Mouse (Mus musculus): ENCODE measurements around the gene Gm21958. TPM values are rescaled to one million over a fixed set of nuclear protein-coding genes. Genes with fewer than 3 reads are reported as not detected.

Gm21958 gene
- polyA plus RNA-seq, 1 experiment from 2014 or later, result 0.56 TPM

DNA sequence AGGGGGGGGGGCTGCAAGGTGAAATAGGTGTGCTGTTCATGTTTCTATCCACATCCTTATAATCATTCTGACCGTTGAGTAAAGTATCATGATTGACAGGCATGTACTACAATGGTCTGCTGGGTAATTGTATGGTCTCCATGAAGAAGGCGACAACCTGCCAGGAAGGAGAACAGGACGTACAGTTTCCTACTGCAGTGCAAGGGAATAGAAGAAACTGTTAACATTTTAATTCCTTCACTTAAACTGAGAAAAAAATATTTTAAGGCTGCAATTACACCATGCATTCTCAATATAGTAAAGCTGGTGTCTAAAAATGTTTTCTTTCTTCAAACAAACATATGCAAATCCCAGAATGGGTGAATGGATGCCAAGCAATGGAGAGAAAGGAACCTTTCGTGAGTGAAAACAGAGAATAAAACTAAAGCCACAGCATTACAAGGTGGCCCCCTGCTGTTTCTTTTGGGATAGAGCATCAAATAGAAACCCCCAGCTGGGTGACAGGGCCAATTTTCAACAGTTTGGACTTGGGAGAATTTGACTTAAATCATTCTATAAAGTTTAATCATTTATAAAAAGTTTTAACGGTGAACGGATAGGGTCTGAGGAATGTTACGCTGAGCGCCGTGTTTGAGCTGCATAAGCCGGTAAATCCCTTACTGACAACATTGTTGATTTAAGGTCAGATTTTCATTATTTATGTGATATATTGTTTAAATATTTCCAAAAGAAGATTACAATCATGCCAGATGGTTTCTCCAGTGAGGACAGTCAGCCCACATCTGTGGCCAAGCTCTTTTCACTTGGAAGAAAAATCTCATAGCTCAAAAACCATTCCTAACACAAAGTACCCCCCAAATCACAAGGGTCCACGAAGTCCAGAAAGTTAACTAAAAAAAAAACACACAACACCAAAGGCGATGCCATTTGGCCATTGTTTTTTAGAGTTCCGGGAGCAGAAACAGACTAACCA lies 41.3 kb downstream of the Gm21958 start:
- no peak overlapping the region for H3K4me2 ChIP-seq (replicated peaks)
- ATAC-seq (replicated peaks), result peak; percentile 71
- H3K9ac ChIP-seq (replicated peaks), result no peak overlapping the region
- no peak overlapping the region for H3K27ac ChIP-seq (replicated peaks)
- H3K4me1 ChIP-seq, result peaks cover 3% of the 10 kb centered on the region; the same call in 1 of the 2 replicates
- H3K9me3 ChIP-seq, result no peaks in the 10 kb centered on the region
- H3K4me3 ChIP-seq, result no peak overlapping the region
- no peaks in the 10 kb centered on the region for H3K36me3 ChIP-seq
- H3K27me3 ChIP-seq, result no peaks in the 10 kb centered on the region
- 37% methylated on average over 13 of the region's 13 CpGs for WGBS

DNA sequence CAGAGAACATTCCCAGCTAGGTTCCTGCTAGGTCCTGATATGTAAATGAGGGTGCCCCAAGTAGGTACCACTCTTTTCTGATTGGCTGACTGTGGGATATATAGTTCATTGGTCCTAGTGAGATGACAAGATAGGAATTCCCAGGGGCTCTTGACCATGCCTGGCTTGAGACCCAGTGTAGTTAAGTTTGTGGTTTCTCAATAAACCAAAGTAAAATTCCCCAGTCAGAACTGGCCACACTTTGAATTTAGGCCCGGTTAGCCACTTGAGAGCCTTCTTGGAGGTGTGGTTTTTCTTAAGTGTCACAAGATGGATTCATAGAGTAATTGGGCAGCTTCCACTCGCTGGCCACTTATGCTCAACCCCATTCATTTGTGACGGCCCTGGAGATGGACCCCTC lies 42.0 kb downstream of the Gm21958 start:
- H3K36me3 ChIP-seq, result no peaks in the 10 kb centered on the region
- no peak overlapping the region for H3K4me2 ChIP-seq (replicated peaks)
- no peaks in the 10 kb centered on the region for H3K9me3 ChIP-seq
- peak; percentile 29; the same call in 1 of the 2 replicates for ATAC-seq (replicated peaks)
- no peak overlapping the region for H3K27ac ChIP-seq (replicated peaks)
- H3K4me3 ChIP-seq, result no peak overlapping the region
- H3K4me1 ChIP-seq, result peaks cover 3% of the 10 kb centered on the region; the same call in 1 of the 2 replicates
- 60% methylated on average over 3 of the region's 3 CpGs for WGBS
- no peaks in the 10 kb centered on the region for H3K27me3 ChIP-seq
- H3K9ac ChIP-seq (replicated peaks), result no peak overlapping the region

DNA sequence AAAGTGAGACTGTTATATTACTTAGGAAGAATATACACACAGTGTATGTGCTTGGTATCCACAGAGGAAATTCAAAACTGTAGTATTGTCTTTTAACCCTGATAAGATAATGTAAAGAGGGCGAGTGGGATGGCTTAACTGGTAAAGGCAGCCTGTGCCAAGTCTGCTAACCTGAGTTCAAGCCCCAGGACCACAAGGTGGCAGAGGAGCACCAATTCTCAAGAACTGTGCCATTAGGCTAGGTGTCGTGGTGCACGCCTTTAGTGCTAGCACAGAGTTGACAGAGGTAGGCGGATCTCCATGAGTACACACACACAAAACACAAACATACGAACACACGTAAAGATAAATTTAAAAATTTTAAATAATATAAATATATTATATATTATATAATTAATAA lies 44.6 kb downstream of the Gm21958 start:
- Histone ChIP-seq H3K4me1 (peaks cover 3% of the 10 kb centered on the region; the same call in 1 of the 2 replicates), H3K9me3 (no peaks in the 10 kb centered on the region), H3K36me3 (no peaks in the 10 kb centered on the region), H3K4me2 (replicated peaks) (no peak overlapping the region), H3K27me3 (no peaks in the 10 kb centered on the region), H3K9ac (replicated peaks) (no peak overlapping the region), H3K4me3 (no peak overlapping the region), H3K27ac (replicated peaks) (no peak overlapping the region)
- WGBS, result 87% methylated on average over 6 of the region's 6 CpGs
- no peak for ATAC-seq (replicated peaks)

DNA sequence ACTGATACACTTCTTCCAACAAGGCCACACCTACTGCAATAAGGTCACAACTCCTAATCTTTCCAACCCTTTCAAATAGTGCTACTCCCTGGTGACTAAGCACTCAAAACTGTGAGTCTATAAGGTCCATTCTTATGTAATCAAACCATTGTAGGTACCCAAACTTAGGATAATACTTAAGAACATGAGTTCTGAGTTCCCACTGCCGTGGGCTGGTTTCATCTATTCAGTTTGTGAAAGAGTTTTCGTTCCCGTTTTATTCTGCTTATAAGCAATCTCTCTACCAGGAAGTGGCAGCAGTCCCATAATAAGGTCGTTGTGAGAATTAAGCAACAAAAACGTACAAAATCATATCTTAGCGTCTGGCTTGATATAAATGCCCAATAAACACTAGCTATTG lies 45.4 kb downstream of the Gm21958 start:
- no peaks in the 10 kb centered on the region for H3K27me3 ChIP-seq
- H3K36me3 ChIP-seq, result no peaks in the 10 kb centered on the region
- no peak overlapping the region for H3K4me3 ChIP-seq
- no peak overlapping the region for H3K9ac ChIP-seq (replicated peaks)
- H3K4me2 ChIP-seq (replicated peaks), result no peak overlapping the region
- H3K9me3 ChIP-seq, result no peaks in the 10 kb centered on the region
- 81% methylated on average over 6 of the region's 6 CpGs for WGBS
- no peak overlapping the region for H3K27ac ChIP-seq (replicated peaks)
- no peak for ATAC-seq (replicated peaks)
- peaks cover 3% of the 10 kb centered on the region; the same call in 1 of the 2 replicates for H3K4me1 ChIP-seq

DNA sequence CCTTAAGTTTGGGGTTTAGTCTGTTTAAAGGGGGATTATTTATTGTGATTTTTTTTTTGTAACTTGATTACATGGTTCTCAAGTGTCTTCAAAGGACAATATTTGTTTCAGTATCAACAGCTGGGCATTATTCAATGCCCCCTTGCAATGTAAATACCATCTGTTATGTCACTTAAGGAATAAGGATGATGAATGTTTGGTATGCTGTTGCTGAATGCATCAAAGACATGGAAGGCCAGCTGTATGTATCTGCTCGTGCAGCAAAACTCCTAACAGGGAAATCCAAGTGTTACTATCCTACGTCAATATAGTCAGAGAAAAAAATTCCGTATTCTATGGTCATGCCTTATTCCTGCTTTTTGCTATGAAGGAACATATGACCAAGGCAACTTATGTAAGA lies 46.0 kb downstream of the Gm21958 start:
- Histone ChIP-seq H3K4me2 (replicated peaks) (no peak overlapping the region), H3K36me3 (no peaks in the 10 kb centered on the region), H3K27ac (replicated peaks) (no peak overlapping the region), H3K27me3 (no peaks in the 10 kb centered on the region), H3K9ac (replicated peaks) (no peak overlapping the region), H3K4me3 (no peak overlapping the region), H3K9me3 (no peaks in the 10 kb centered on the region), H3K4me1 (peaks cover 3% of the 10 kb centered on the region; the same call in 1 of the 2 replicates)
- 91% methylated on average over 3 of the region's 3 CpGs for WGBS
- ATAC-seq (replicated peaks), result no peak

Other genes with a start within 250 kb of the Gm21958 start
- gene Supt20, start 21.5 kb downstream of the Gm21958 start, polyA plus RNA-seq (2015; fragmentation: Nextera tagmentation; extraction: Ambion mirVana), result 102 and 105 TPM in 2 replicates
- 91.2 and 93.1 TPM in 2 replicates for gene Exosc8, start 21.0 kb upstream of the Gm21958 start, polyA plus RNA-seq (2015; fragmentation: Nextera tagmentation; extraction: Ambion mirVana)
- gene Alg5, start 21.2 kb upstream of the Gm21958 start, polyA plus RNA-seq (2015; fragmentation: Nextera tagmentation; extraction: Ambion mirVana), result 51.1 and 51.6 TPM in 2 replicates
- gene Smad9, start 41.2 kb upstream of the Gm21958 start, polyA plus RNA-seq (2015; fragmentation: Nextera tagmentation; extraction: Ambion mirVana), result 0.17 and 0.25 TPM in 2 replicates
- gene Rfxap, start 93.4 kb upstream of the Gm21958 start, polyA plus RNA-seq (2015; fragmentation: Nextera tagmentation; extraction: Ambion mirVana), result 39.0 and 45.7 TPM in 2 replicates
- 1.1 and 1.3 TPM in 2 replicates for gene Sertm1, start 201.5 kb upstream of the Gm21958 start, polyA plus RNA-seq (2015; fragmentation: Nextera tagmentation; extraction: Ambion mirVana)

Data from forebrain, embryonic 15.5 days (tissue).